Mouse (Mus musculus): Measurements from ENCODE around the gene Chp1.

DNA sequence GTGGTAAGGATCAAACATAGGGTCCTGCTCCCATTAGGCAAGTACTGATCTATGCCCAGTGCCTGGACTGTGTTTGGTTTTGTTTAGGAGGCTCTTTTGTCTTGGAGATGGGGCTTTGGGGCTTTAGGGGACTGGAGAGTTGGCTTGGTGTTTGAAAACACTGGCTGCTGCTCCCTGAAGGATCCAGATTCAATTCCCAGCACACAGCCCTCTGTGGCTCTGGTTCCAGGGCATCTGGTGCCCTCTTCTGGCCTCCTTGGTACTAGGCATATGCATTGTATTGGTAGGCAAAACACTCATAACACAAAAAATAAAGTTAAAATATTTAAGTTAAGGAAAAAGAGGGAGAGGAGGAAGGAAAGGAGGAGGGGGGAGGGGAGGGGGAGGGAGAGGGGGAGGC is 40.4 kb upstream of the Chp1 start:
- no peak for TF ChIP-seq POLR2A (IDR thresholded peaks at IDR 0.05; ENCODE audit: insufficient read depth, low read depth, low read length)
- no peak for TF ChIP-seq CTCF (IDR thresholded peaks at IDR 0.05; ENCODE audit: insufficient read depth, low read depth, low read length)
